Mouse (Mus musculus) fibroblast of lung, adult 2 months (primary cell): ENCODE data around the gene Hist2h2ac.
"Not testable (repeated sequence)": the region's sequence is repeated elsewhere in the genome, so short reads cannot be mapped to it uniquely, and the experiment has no call there.

Experiments used
- DNase-seq: peaks from one replicate; pipeline ENCODE4 v3.0.0-alpha.2; 2011; ENCODE audit warnings: low read depth

Hist2h2ac gene

DNA sequence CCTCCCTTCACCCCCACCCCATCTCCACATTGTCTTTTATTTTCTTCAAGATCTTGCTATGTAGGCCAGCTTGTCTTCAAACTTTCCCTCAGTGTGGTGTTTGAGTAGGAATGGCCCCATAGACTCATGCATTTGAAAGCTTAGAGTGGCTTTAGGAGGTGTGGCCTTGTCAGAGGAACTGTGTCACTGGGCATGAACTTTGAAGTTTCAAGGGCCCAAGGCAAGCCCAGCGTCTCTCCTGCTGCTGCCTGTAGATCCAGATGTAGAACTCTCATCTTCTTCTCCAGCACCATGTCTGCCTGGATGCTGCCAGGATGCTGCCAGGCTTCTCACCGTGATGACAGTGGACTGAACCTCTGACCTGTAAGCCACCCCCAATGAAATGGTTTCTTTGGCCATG, 8.1 kb upstream of the Hist2h2ac start:
- DNase-seq: no peak

DNA sequence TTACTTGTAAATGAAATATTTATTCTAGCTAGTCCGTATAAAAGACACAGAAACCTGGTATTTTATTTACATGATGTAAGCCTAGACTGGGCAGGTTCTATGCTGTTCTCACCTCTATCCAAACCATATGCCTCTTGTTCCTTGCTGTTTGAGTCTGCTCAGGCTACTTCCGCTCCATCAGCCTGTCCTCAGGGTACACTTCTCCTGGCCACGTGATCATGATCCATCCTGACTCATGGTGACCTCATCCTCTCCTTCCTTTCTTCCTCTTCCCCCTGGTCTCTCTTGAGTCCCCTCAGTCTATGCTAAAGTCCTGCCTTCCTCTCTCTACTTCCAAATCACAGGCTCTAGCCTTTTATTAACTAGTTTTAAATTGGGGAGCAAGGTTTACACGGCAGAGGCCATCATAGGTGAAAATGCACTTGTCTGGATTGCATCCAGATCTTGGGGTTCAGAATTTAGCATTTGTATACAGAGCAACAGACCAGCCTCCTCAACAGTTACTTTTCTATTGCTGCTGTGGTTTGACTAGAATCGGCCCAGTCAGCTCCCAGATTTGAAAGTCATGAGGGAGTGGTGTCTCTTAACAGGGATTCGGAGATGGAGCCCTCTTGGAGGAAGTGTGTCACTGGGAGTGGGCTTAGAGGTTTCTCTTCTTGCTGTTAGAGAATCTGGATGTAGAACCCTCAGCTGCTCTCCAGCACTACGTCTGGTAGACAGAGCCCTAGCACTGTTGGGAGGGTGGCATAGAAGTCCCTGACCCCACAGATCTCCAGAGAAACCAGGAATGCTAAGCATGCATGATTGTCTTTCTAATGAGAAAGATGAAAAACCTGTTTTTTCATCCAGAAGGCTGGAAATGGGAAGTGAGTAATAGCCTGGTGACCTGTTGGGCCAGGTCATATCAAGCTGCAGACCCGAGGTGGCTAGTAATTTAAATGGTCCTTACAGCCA, 6.3 kb upstream of the Hist2h2ac start:
- DNase-seq: peak; percentile 23

DNA sequence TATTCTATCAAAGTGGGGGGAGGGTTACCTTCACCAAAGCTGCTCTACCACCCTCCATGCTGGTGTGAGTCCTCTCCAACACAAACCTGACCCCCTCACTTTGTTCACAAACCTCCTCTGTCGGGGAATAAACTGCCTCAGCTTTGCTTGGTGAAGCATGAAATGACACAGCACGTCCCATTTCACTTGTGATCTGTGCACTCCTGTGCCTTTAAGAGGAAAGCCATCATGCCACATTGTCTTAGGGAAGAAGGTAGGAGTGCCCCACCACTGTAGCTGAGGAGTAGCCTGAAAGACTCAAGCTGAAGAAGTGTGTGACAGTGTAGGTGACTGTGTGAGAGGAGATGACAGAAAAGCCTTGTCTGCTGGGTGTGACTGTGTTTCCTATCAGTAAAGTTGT, 4.7 kb upstream of the Hist2h2ac start:
- DNase-seq: no peak

DNA sequence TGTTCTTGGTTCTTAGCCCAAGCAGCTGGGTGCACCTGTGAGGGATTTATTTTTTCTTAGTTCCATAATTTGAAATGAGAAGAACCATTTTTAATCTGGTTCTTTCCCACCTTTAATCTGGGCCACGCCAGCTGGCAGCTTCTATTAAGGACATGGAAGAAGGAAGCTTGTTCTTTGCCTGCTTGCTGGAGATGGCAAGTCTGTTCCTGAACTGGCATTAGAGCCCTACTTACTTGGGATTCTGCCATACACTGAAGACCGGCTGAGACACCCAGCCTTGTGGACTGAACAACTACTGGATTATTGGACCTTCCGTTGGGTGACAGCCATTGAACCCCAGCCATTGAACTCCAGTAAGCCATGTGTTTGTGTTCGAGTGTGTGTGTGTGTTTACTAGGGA, 2.1 kb upstream of the Hist2h2ac start:
- DNase-seq: no peak

GRCm38 (mm10) chr3:96221640-96222038, 959 bp upstream of the Hist2h2ac start:
- DNase-seq: no peak

GRCm38 (mm10) chr3:96220131-96220764, 432 bp downstream of the Hist2h2ac start:
- not testable (repeated sequence) for DNase-seq

DNA sequence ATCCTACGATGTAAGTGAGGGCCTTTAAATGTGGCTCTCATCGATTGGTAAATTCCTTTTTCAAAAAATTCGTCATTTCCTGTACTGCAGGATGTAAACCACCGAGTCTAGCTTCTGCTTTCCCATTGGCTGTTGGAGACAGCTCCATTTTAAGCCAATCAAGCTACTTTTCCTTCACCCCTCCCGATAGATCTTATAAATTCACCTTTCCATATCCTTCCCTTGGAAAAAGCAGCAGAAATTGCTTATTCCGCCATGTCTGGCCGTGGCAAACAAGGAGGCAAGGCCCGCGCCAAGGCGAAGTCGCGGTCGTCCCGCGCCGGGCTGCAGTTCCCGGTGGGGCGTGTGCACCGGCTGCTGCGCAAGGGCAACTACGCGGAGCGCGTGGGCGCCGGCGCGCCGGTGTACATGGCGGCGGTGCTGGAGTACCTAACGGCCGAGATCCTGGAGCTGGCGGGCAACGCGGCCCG, 984 bp downstream of the Hist2h2ac start, which contains the start of the genes Bola1 and Hist2h2ab:
TSS of gene Bola1 (minus strand) at position 49 of the 470 bp plus-strand sequence.
TSS of gene Hist2h2ab (plus strand) at position 205 of the 470 bp plus-strand sequence.
- peak; percentile 74 for DNase-seq

DNA sequence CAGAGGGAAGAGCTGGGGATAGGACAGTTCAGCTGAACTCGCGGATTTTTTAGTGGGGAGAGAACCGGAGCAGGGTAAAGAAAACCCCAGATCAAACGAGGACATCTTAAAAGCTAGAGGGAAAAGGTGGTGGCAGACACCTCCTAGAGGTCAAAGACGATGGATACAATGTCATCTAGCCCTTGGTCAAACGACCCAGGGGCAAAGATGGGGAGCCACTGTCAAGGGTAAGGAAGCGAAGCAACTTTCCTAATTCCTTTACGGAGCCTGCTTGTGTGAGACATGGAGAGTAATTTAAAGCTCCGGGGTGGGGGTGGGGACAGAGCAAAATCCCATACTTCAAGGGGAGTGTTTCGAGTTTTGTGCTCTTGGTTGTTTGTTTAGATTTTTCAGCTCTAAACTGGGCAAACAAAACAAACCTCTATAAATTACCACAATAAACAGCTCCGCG, 1.5 kb downstream of the Hist2h2ac start:
- DNase-seq: no peak

GRCm38 (mm10) chr3:96209242-96209641, 11.4 kb downstream of the Hist2h2ac start:
- no peak for DNase-seq

DNA sequence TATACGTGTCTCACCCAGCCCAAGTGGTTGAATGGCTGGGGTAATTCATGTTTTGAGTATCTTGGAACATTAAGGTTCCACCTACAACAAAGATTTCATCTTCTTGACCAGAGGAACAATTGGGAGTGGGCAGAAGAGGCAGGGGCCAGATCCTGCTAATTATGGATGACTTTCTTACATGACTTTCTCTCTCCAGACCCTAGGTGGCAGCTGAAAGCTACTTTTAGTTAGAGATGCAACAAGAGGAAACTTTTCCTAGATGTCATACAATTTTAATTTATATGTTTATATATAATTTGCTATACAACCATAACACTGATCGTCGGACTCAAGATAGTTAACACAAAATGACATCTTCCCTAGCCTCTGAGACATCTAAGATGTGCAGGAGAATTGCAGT, 12.9 kb downstream of the Hist2h2ac start:
- DNase-seq: no peak

DNA sequence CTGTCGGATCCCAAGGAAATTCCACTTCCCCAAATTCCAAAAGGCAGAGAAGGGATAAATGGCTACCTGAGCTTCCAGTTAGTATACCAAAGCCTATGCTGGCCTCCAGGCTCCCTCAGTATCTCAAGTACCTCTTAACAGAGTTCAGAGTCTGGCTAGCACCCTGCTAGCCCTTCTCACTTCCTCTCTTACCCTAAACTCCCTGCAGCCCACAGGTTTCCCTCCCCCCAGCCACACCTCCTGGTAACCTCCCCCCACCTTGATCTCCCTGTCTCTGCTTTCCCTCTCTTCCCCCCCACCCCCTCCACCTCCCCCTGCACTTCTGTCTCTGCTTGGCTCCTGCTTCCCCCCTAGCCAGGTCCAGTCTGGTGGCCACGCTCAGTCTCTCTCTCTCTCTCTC, 20.9 kb downstream of the Hist2h2ac start:
- no peak for DNase-seq

- not testable (repeated sequence) for DNase-seq
These were observed 22.0 kb downstream of the Hist2h2ac start for GRCm38 (mm10) chr3:96198601-96199251.

DNA sequence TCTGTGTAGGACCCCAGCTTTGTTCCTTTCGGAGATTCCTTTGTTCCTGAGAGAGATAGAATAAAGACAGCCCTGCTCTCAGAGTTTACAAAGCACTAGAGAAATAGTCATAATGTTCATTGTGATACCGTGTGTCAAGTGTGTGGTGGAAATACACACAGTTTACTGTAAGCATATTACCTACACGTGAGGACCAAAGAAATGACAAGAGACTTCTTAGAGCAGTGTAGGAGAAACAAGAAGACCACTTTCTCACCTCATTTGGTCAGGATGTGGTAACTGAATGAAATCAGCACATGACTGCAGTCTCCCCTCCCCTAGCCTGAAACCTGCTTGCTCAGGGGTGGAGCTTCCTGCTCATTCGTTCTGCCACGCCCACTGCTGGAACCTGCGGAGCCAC, 22.5 kb downstream of the Hist2h2ac start:
- DNase-seq: no peak

DNA sequence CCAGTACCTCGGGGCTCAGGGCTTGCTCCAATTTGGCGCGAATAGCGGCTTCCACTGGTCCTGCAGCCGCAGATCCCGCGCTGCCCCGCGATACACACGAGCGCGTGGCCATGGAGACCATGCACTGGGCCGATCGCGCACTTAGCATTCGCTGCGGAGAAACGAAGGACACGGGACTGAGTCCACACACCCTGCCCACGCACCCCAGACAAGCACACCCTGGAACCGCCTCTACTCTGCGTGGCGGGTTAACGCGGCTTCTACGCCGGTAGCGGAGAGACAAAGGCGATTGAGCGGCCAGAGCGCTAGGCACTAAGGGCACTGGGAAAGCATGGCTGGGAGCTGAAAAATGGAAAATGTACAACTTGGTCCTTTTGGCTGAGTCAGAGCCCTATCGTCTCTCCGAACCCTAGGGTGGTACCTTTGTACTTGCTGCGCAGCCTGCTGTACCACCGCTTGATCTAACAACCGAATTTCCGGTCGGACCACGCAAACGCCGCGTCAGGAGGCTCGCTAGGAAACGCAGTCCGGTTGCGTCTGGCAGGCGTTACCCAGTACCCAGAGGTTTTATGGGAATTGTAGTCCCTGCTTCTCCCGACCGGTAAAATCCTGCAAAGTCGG, 23.4 kb downstream of the Hist2h2ac start:
- DNase-seq: peak; percentile 75

DNA sequence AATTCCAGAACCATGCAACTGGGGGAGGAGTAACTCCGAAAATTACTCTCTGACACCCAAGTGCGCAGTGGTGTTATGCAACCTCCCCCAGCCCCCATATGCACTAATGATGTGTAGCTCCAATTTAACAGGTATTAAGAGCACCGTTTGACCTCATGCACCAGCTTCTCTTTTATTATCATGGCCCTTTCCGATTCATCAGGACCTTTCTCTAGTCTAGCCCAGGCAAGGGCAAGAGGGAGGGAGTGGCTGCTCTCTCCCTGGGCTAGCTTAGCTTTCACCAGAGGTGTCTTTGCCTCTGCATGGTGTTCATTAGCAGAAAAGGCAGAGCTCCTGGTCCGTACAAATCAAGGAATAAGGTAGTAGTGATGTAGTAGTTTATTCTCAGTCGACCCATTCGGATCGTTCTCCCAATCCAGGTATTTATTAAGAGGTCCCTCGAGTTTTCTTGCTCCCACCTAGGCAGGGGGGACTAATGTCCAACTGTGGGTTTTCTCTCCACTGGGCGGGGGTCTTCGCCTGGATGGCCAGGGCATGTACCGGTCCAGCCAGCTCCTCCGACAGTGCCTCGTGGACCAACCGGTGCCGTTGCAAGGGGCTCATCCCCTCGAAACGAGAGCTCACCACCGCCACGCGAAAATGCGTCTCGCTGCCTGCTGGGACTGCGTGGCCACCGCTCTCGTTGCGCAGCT, 24.1 kb downstream of the Hist2h2ac start:
- DNase-seq: no peak

DNA sequence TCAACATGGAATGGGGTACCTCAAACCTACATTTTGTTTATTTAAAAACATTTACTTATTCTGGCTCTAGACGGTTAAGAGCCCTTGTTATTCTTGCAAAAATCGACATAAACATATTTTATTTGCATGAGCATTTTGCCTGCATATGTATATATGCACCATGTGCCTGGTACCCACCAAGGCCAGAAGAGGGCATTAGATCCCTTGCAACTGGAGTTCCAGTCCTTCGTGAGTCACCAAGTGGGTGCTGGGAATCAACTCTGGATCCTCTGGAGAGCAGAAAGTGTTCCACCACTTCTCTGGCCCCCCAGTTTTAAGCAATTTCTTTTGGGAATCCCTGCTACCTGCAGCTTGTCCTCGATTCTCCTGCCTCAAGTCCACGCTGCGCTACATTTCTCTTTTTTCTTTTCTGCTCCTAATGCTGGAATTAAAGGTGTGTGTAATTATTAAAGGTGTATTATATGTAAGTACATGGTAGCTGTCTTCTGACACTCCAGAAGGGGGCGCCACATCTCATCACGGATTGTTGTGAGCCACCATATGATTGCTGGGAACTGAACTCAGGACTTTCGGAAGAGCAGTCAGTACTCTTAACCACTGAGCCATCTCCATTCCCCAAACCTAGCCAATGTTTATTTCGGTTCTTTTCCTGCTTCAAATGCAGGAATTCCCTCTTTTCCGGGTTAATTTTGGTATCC, 24.9 kb downstream of the Hist2h2ac start:
- no peak for DNase-seq

GRCm38 (mm10) chr3:96194966-96195365, 25.7 kb downstream of the Hist2h2ac start:
- DNase-seq: no peak

DNA sequence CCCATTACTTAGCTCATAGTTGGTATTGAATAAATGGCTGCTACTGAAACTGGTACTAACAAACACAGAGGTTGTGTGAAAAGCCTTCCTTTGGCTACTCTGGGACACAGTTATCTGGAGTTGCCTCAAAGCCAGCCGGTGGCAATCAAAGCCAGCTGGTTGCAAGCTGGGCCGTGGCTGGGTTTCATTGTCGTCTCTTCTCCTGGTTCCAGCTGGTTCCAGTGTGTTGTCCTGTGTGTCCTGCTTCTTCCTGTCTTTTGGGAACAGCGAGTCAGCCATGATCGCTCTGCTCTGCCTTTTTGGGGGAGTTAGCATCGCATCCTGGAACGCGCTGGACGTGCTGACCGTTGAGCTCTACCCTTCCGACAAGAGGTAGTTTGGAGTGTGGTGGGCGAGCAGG, 27.7 kb downstream of the Hist2h2ac start:
- DNase-seq: no peak

- no peak for DNase-seq
These were observed 38.3 kb downstream of the Hist2h2ac start for GRCm38 (mm10) chr3:96182382-96182776.

GRCm38 (mm10) chr3:96181510-96182381, 38.9 kb downstream of the Hist2h2ac start:
- no peak for DNase-seq
